Mouse (Mus musculus): ENCODE results near the gene Rnf135.
"Not testable (repeated sequence)": the region's sequence is repeated elsewhere in the genome, so short reads cannot be mapped to it uniquely, and the experiment has no call there.

Rnf135 gene

GRCm38 (mm10) chr11:80204037-80204436 is 20.4 kb downstream of the Rnf135 start:
- DNase-seq: no peak

GRCm38 (mm10) chr11:80204941-80205340 is 21.3 kb downstream of the Rnf135 start:
- no peak for DNase-seq

DNA sequence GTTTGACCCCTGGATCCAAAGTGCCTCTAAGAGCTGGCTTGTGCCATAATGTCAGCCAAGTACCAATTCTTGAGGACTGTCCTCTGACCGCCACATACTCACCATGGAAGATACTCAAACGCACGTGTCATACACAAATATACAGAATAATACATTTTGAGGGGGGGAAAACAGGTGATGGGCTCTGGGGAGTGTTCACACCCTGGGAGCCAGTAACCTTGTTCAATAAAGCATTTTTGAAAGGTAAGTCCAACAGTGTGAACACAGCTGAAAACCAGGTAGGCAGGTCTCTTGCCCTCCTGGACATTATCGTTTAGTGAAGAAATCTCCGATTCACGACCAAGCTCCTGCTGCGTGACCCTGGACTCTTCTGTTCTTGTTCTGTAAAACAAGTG is 24.8 kb downstream of the Rnf135 start:
- DNase-seq: no peak

DNA sequence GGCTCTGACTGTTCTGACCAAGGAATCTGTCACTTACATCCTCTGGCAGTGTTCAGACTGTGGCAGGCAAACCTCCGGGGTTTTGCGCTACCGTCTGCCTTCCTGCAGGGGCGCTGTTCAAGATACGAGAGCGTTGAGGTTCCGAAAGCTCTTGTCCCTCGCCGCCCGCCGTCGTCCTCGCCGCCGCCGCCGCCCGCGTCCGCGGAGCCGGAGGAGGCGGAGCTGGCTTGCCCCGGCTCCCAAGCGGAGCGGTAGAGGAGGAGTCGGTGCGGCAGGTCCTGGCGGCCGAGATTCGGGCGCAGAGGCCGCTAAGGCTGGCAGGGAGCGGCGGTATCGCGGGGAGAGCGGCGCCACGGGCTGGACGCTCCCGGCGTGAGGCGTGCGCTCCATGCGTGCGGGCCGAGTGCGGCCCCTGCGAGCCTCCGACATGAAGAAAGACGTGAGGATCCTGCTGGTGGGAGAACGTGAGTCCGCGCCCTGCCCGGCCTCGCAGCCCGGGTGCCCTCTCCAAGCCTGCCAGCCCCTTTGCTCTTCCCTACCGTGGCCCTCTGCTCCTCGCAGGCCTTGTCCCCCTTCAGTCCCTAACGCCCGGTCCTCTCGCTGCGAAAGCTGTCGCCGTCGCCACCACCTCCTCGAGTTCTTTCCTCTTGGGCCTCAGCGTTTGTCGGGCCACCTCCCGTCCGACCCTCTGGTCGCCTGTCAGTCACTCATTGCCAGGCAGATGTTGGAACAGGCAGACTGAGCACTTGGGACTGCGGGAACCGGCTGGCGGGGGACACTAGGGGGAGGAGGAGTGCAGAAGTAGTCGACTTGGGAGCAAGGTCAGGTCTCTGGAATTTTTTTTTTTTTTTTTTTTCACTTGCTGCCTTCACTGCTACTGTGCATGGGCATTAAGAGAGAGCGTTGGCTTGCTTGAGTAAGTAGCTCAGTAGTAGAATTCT is 25.5 kb downstream of the Rnf135 start, which contains the start of gene Rhot1:
Gene Rhot1 (plus strand): TSS at position 160 of the 941 bp plus-strand sequence.
- DNase-seq: peak; percentile 96

- peak; percentile 30 for DNase-seq
Observed at GRCm38 (mm10) chr11:80210321-80210720, 26.7 kb downstream of the Rnf135 start.

GRCm38 (mm10) chr11:80212282-80212681 is 28.6 kb downstream of the Rnf135 start:
- no peak for DNase-seq

DNA sequence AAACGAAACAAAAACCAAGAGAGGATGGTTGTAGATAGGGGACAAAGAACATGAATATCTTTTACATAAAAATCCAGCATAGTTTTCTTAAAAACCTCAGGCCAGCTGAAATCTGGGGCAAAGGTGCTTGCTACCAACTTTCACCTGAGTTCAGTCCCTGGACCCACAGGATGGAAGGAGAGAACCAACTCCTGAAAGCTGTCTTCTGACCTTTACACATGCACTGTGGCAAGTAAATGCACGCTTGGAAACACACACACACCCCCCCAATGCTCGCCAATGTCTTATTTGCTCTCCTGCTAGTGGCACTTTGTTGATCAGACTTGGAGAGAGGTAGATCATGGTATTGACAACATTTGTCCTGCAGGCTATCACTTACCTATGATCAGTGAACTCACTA is 31.6 kb downstream of the Rnf135 start:
- DNase-seq: no peak

GRCm38 (mm10) chr11:80218657-80219293 is 35.1 kb downstream of the Rnf135 start:
- no peak for DNase-seq

DNA sequence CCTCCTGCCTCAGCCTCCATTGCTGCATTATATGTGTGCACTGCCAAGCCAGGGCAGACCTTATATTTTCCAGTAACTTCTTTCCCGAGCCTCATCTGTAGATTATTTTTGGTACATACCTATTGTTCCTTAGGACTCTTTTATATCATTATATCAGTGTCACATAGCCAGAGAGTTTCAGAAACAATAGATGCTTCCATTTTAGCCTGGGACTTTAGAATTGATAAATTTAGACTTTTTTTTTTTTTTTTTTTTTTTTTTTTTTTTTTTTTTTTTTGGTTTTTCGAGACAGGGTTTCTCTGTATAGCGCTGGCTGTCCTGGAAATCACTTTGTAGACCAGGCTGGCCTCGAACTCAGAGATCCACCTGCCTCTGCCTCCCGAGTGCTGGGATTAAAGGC is 46.4 kb downstream of the Rnf135 start:
- DNase-seq: not testable (repeated sequence)

- no peak for DNase-seq
Observed at GRCm38 (mm10) chr11:80237278-80237677, 53.6 kb downstream of the Rnf135 start.

- DNase-seq: no peak
Observed at GRCm38 (mm10) chr11:80238306-80238705, 54.7 kb downstream of the Rnf135 start.

- no peak for DNase-seq
Observed at GRCm38 (mm10) chr11:80247026-80247425, 63.4 kb downstream of the Rnf135 start.

- no peak for DNase-seq
Observed at GRCm38 (mm10) chr11:80248531-80248930, 64.9 kb downstream of the Rnf135 start.
